Mouse (Mus musculus): ENCODE results near the gene Osbpl2.

DNA sequence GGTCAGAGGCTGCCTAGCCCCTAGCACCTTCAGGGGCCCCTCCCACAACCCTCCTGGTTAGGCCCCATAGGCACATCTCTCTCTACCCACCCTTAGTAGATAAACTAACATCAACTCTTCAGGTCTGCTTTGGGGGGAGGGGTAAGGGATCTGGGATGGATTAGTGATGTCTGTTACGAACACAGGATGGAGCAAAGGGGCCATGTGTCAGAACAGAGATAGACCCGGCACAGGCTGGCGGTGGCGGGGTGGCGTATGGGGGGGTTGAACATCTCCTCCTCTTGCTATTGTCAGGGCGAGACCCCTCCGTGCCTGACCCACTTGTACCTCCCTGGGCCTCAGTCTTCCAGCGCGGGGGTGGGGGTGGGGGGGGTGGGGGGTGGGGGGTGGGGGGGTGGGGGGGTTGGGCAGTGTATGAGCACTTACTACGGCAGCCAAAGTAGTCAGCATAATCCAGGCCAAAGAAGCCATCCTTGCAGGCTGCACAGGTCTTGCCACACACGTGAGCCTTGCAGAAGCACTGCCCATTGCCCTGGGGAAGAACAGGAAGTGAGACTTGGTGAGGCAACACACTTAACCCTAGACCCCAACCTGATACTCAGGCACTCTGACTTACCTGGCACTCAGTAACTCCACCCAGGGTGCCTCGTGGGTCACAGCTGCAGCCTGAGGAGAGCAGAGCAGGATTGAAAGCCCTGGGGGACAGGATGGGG, 77.7 kb downstream of the Osbpl2 start:
- TF ChIP-seq POLR2A (IDR thresholded peaks at IDR 0.05; ENCODE audit: borderline replicate concordance, insufficient read depth, low read length) (no peak), CTCF (IDR thresholded peaks at IDR 0.05; ENCODE audit: borderline replicate concordance, insufficient read depth, low read depth, low read length) (no peak)

Measured in cerebellum, adult 2 months (tissue).